16 mouse cellular contexts compared by ENCODE assay signal in genomic region chr4:133613867-133614266, GRCm38 (mm10). TPM values are rescaled to one million over a fixed set of nuclear protein-coding genes. Genes with fewer than 3 reads are reported as not detected.
DNase-seq lines count a peak whose midpoint lies in the region; ATAC-seq and TF ChIP-seq lines count a peak whose summit lies in the region.
"Had no signal": no experiment of that assay in that cellular context is flagged by ENCODE, and none has a peak within 500 bp of the region (broad histone marks: within the 10 kb centered on the region; RNA-seq: fewer than 3 reads in every experiment).

No protein-coding gene starts in this region.

- dilution Hi-C loops in CH12.LX (cut with MboI; ENCODE audit: extremely low pct_ligation_motif_present, extremely low pct_unique_long_range_greater_than_20kb, low sequenced_read_pairs), result no loop called here

- H3K9me3 ChIP-seq in embryonic facial prominence, embryonic 15.5 days (replicated peaks), result no peaks in the 10 kb centered on the region
- H3K9me3 ChIP-seq in embryonic facial prominence, embryonic 10.5 days, result peaks cover 8% of the 10 kb centered on the region; the same call in 1 of the 2 replicates
- H3K9me3 ChIP-seq in CH12.LX (replicated peaks; ENCODE audit: low read length), result peaks cover 19% of the 10 kb centered on the region
- H3K9me3 ChIP-seq: neural tube, embryonic 15.5 days had no signal

- TF ChIP-seq RAD21 in CH12.LX (IDR thresholded peaks at IDR 0.05; ENCODE audit: low read depth, low read length), result no peak

- no peaks in the 10 kb centered on the region for H3K79me2 ChIP-seq in CH12.LX (replicated peaks; ENCODE audit: control insufficient read depth, extremely low read depth, insufficient read depth, poor library complexity, severe bottlenecking)
- no peaks in the 10 kb centered on the region for H3K79me2 ChIP-seq in macrophage (ENCODE audit: inconsistent target)

- no peak for TF ChIP-seq CTCF in left cerebral cortex, adult 2 months (IDR thresholded peaks at IDR 0.05)
- TF ChIP-seq CTCF in CH12.LX (conservative IDR thresholded peaks at IDR 0.05 in 1 of 2, IDR thresholded peaks at IDR 0.05 in 1 of 2; ENCODE audit: low read depth in 2 of 2, low read length in 2 of 2), result no peak

- H3K27ac ChIP-seq in embryonic facial prominence, embryonic 15.5 days (replicated peaks), result 0 out of 2 replicates have a peak overlapping the region, but pooled peaks have one; percentile 44
- H3K27ac ChIP-seq in embryonic facial prominence, embryonic 10.5 days (replicated peaks), result no peak overlapping the region
- H3K27ac ChIP-seq in left cerebral cortex, adult 2 months, result peak overlapping the region; percentile 62
- peak overlapping the region; percentile 39; the same call in 1 of the 2 replicates for H3K27ac ChIP-seq in CH12.LX (ENCODE audit: insufficient read depth, low read depth)
- peak overlapping the region; percentile 73 for H3K27ac ChIP-seq in macrophage
- H3K27ac ChIP-seq: forebrain, embryonic 10.5 days; neural tube, embryonic 15.5 days had no signal

- no peak overlapping the region for H3K4me2 ChIP-seq in embryonic facial prominence, embryonic 15.5 days (replicated peaks)
- H3K4me2 ChIP-seq in CH12.LX (ENCODE audit: insufficient read depth, low read depth, poor library complexity, severe bottlenecking), result no peak overlapping the region
- H3K4me2 ChIP-seq: neural tube, embryonic 15.5 days had no signal

- WGBS in embryonic facial prominence, embryonic 15.5 days, result 70% methylated on average over 4 of the region's 4 CpGs
- WGBS in embryonic facial prominence, embryonic 10.5 days, result 93% methylated on average over 4 of the region's 4 CpGs
- WGBS in macrophage (ENCODE audit: missing documents), result 100% methylated on average over 4 of the region's 4 CpGs

- in situ Hi-C loops in CH12.LX (cut with MboI; ENCODE audit: low pct_ligation_motif_present, low pct_unique_long_range_greater_than_20kb, low sequenced_read_pairs), result no loop called here

- no peak for TF ChIP-seq POLR2A in CH12.LX (IDR thresholded peaks at IDR 0.05; ENCODE audit: low read depth, low read length)

- no peak for DNase-seq in embryonic facial prominence, embryonic 10.5 days (ENCODE audit: low spot score)
- DNase-seq in left cerebral cortex, adult 2 months (ENCODE audit: extremely low spot score in 1 of 2, low spot score in 2 of 2), result no peak
- no peak for DNase-seq in left cerebral cortex, postnatal 4 days
- no peak for DNase-seq in CH12.LX (ENCODE audit: extremely low read depth)
- no peak for DNase-seq in kidney, postnatal 10 days
- DNase-seq: cerebellum, adult 9-10 months; forebrain, postnatal 0 days; gastrocnemius, postnatal 36 days; kidney, postnatal 36 days; midbrain, embryonic 14.5 days; thymus, postnatal 14 days had no signal

- no peaks in the 10 kb centered on the region for H3K4me1 ChIP-seq in embryonic facial prominence, embryonic 15.5 days
- H3K4me1 ChIP-seq in embryonic facial prominence, embryonic 10.5 days, result peaks cover 3% of the 10 kb centered on the region; the same call in 1 of the 2 replicates
- H3K4me1 ChIP-seq in CH12.LX (ENCODE audit: control insufficient read depth in 1 of 2, insufficient read depth in 2 of 2), result peaks cover 27 to 53% of the 10 kb centered on the region in 2 experiments
- H3K4me1 ChIP-seq: forebrain, embryonic 10.5 days; neural tube, embryonic 15.5 days had no signal

- H3K9ac ChIP-seq in embryonic facial prominence, embryonic 15.5 days, result no peak overlapping the region
- no peak overlapping the region for H3K9ac ChIP-seq in CH12.LX (ENCODE audit: insufficient read depth, low read depth)
- H3K9ac ChIP-seq: forebrain, postnatal 0 days; neural tube, embryonic 15.5 days had no signal

- intact Hi-C loops in left cerebral cortex, adult 2 months (cut with DNase I), result no loop called here
- intact Hi-C loops in left cerebral cortex, postnatal 4 days (cut with DNase I), result no loop called here

- peaks cover 47% of the 10 kb centered on the region for H3K36me3 ChIP-seq in embryonic facial prominence, embryonic 15.5 days
- H3K36me3 ChIP-seq in embryonic facial prominence, embryonic 10.5 days (replicated peaks), result peaks cover 93% of the 10 kb centered on the region
- H3K36me3 ChIP-seq in CH12.LX (replicated peaks in 1 of 2; ENCODE audit: control insufficient read depth in 1 of 2, insufficient read depth in 1 of 2, low read length in 1 of 2) (peaks cover 28 to 87% of the 10 kb centered on the region in 2 experiments), macrophage (ENCODE audit: inconsistent target) (peaks cover 16% of the 10 kb centered on the region; the same call in 1 of the 2 replicates)

- H3K27me3 ChIP-seq in embryonic facial prominence, embryonic 15.5 days, result no peaks in the 10 kb centered on the region
- no peaks in the 10 kb centered on the region for H3K27me3 ChIP-seq in embryonic facial prominence, embryonic 10.5 days (replicated peaks; ENCODE audit: low read depth, poor library complexity, severe bottlenecking)
- H3K27me3 ChIP-seq in CH12.LX (replicated peaks), result no peaks in the 10 kb centered on the region
- H3K27me3 ChIP-seq: neural tube, embryonic 15.5 days had no signal

- no peak for TF ChIP-seq EP300 in CH12.LX (IDR thresholded peaks at IDR 0.05; ENCODE audit: low read length)

- ATAC-seq in embryonic facial prominence, embryonic 15.5 days (ENCODE audit: insufficient number of reproducible peaks, low FRiP score, low TSS enrichment, low read depth), result no peak
- no peak for ATAC-seq in activated CD4-positive, CD25-positive, alpha-beta regulatory T cell, adult 4 months

- H3K4me3 ChIP-seq in embryonic facial prominence, embryonic 15.5 days (replicated peaks), result no peak overlapping the region
- no peak overlapping the region for H3K4me3 ChIP-seq in embryonic facial prominence, embryonic 10.5 days
- H3K4me3 ChIP-seq in left cerebral cortex, adult 2 months, result no peak overlapping the region
- H3K4me3 ChIP-seq in CH12.LX (replicated peaks in 1 of 3; ENCODE audit: low read depth in 2 of 3, low read length in 2 of 3, poor library complexity in 1 of 3) (no peak overlapping the region), macrophage (ENCODE audit: inconsistent target) (no peak overlapping the region)
- H3K4me3 ChIP-seq: forebrain, embryonic 10.5 days; neural tube, embryonic 15.5 days had no signal

RNA-seq across cellular contexts. Expression of gene Sfn, which starts 11.9 kb away (rescaled TPM):
- 347 and 362 TPM in 2 replicates for polyA plus RNA-seq in embryonic facial prominence, embryonic 15.5 days (2015; fragmentation: Nextera tagmentation; extraction: Ambion mirVana)
- polyA plus RNA-seq in embryonic facial prominence, embryonic 10.5 days (2016; fragmentation: Nextera tagmentation; extraction: Ambion mirVana), result 27.6 and 35.7 TPM in 2 replicates
- total RNA-seq in left cerebral cortex, adult 2 months (2021), result 1 to 10 TPM; 1.7 to 2.6 TPM
- total RNA-seq in left cerebral cortex, postnatal 4 days (2021), result 1 to 10 TPM; 1.9 to 2.2 TPM
- total RNA-seq in CH12.LX (2012; rRNA removed), result 0.97 and 1.0 TPM in 2 replicates
- 0.61 and 1.1 TPM in 2 replicates for total RNA-seq in CH12.LX (2014; rRNA removed)
- polyA plus RNA-seq in CH12.LX (2012; ENCODE audit: insufficient read length, low read depth), result 2.0 and 2.8 TPM in 2 replicates
- 10 to 100 TPM in 11 of 26 experiments, 1 to 10 TPM in 15; 5.2 to 18.2 (median 9.0) TPM for total RNA-seq in macrophage (2018; cell fraction: chromatin; rRNA removed)
- total RNA-seq in macrophage (2018; cell fraction: cytosol; rRNA removed), result 1 to 10 TPM; 2.3 to 6.2 (median 4.7) TPM
- 10 to 100 TPM in 10 of 26 experiments, 1 to 10 TPM in 16; 6.7 to 14.4 (median 9.6) TPM for total RNA-seq in macrophage (2018; cell fraction: nucleus; rRNA removed)
- 2.4 to 3.6 TPM (median 3.0 TPM) in 3 replicates for polyA plus RNA-seq in macrophage (2018)
- polyA plus RNA-seq in activated CD4-positive, CD25-positive, alpha-beta regulatory T cell, adult 4 months (2017; shearing (Covaris generic)), result 10 to 100 TPM; 10.2 to 22.2 TPM

RNA-seq across cellular contexts. Expression of gene Gpn2, which starts 29.7 kb away (rescaled TPM):
- 19.2 and 24.9 TPM in 2 replicates for polyA plus RNA-seq in embryonic facial prominence, embryonic 15.5 days (2015; fragmentation: Nextera tagmentation; extraction: Ambion mirVana)
- polyA plus RNA-seq in embryonic facial prominence, embryonic 10.5 days (2016; fragmentation: Nextera tagmentation; extraction: Ambion mirVana), result 29.4 and 30.9 TPM in 2 replicates
- 10 to 100 TPM in 1 of 2 experiments, 1 to 10 TPM in 1; 9.4 to 12.3 TPM for total RNA-seq in left cerebral cortex, adult 2 months (2021)
- total RNA-seq in left cerebral cortex, postnatal 4 days (2021), result 10 to 100 TPM; 11.2 to 14.6 TPM
- total RNA-seq in CH12.LX (2012; rRNA removed) (36.2 and 37.4 TPM in 2 replicates), CH12.LX (2014; rRNA removed) (30.0 and 35.9 TPM in 2 replicates)
- polyA plus RNA-seq in CH12.LX (2012; ENCODE audit: insufficient read length, low read depth) (34.1 and 36.8 TPM in 2 replicates), macrophage (2018) (5.4 to 14.2 TPM (median 12.1 TPM) in 3 replicates)
- 10 to 100 TPM in 25 of 26 experiments, 1 to 10 TPM in 1; 9.3 to 25.8 (median 14.9) TPM for total RNA-seq in macrophage (2018; cell fraction: chromatin; rRNA removed)
- 10 to 100 TPM in 22 of 26 experiments, 1 to 10 TPM in 4; 8.6 to 15.0 (median 11.9) TPM for total RNA-seq in macrophage (2018; cell fraction: cytosol; rRNA removed)
- total RNA-seq in macrophage (2018; cell fraction: nucleus; rRNA removed), result 10 to 100 TPM in 24 of 26 experiments, 1 to 10 TPM in 2; 7.7 to 23.5 (median 16.5) TPM
- 1 to 10 TPM; 7.8 to 7.9 TPM for polyA plus RNA-seq in activated CD4-positive, CD25-positive, alpha-beta regulatory T cell, adult 4 months (2017; shearing (Covaris generic))

RNA-seq across cellular contexts. Expression of gene Zdhhc18, which starts 36.1 kb away (rescaled TPM):
- polyA plus RNA-seq in embryonic facial prominence, embryonic 15.5 days (2015; fragmentation: Nextera tagmentation; extraction: Ambion mirVana), result 4.6 and 5.4 TPM in 2 replicates
- polyA plus RNA-seq in embryonic facial prominence, embryonic 10.5 days (2016; fragmentation: Nextera tagmentation; extraction: Ambion mirVana), result 2.3 and 3.0 TPM in 2 replicates
- 10 to 100 TPM; 33.2 to 36.8 TPM for total RNA-seq in left cerebral cortex, adult 2 months (2021)
- total RNA-seq in left cerebral cortex, postnatal 4 days (2021), result 10 to 100 TPM; 37.1 to 37.8 TPM
- total RNA-seq in CH12.LX (2012; rRNA removed), result 20.1 and 24.3 TPM in 2 replicates
- 13.7 and 15.9 TPM in 2 replicates for total RNA-seq in CH12.LX (2014; rRNA removed)
- 31.0 and 31.8 TPM in 2 replicates for polyA plus RNA-seq in CH12.LX (2012; ENCODE audit: insufficient read length, low read depth)
- 100 to 1,000 TPM in 6 of 26 experiments, 10 to 100 TPM in 20; 33.1 to 176 (median 55.0) TPM for total RNA-seq in macrophage (2018; cell fraction: chromatin; rRNA removed)
- 10 to 100 TPM; 12.1 to 36.4 (median 19.1) TPM for total RNA-seq in macrophage (2018; cell fraction: cytosol; rRNA removed)
- 100 to 1,000 TPM in 3 of 26 experiments, 10 to 100 TPM in 23; 29.4 to 155 (median 46.0) TPM for total RNA-seq in macrophage (2018; cell fraction: nucleus; rRNA removed)
- 15.6 to 22.3 TPM (median 19.4 TPM) in 3 replicates for polyA plus RNA-seq in macrophage (2018)
- 10 to 100 TPM; 25.8 to 28.8 TPM for polyA plus RNA-seq in activated CD4-positive, CD25-positive, alpha-beta regulatory T cell, adult 4 months (2017; shearing (Covaris generic))

RNA-seq across cellular contexts. Expression of gene Gpatch3, which starts 39.3 kb away (rescaled TPM):
- polyA plus RNA-seq in embryonic facial prominence, embryonic 15.5 days (2015; fragmentation: Nextera tagmentation; extraction: Ambion mirVana), result 7.1 and 7.7 TPM in 2 replicates
- polyA plus RNA-seq in embryonic facial prominence, embryonic 10.5 days (2016; fragmentation: Nextera tagmentation; extraction: Ambion mirVana), result 10.7 and 12.2 TPM in 2 replicates
- 1 to 10 TPM; 8.5 to 8.7 TPM for total RNA-seq in left cerebral cortex, adult 2 months (2021)
- 10 to 100 TPM in 1 of 2 experiments, 1 to 10 TPM in 1; 6.2 to 10.0 TPM for total RNA-seq in left cerebral cortex, postnatal 4 days (2021)
- total RNA-seq in CH12.LX (2012; rRNA removed) (10.8 and 15.7 TPM in 2 replicates), CH12.LX (2014; rRNA removed) (7.2 and 9.7 TPM in 2 replicates)
- polyA plus RNA-seq in CH12.LX (2012; ENCODE audit: insufficient read length, low read depth) (20.9 and 26.1 TPM in 2 replicates), macrophage (2018) (13.9 to 16.6 TPM (median 14.8 TPM) in 3 replicates)
- 100 to 1,000 TPM in 3 of 26 experiments, 10 to 100 TPM in 23; 52.3 to 159 (median 67.1) TPM for total RNA-seq in macrophage (2018; cell fraction: chromatin; rRNA removed)
- total RNA-seq in macrophage (2018; cell fraction: cytosol; rRNA removed), result 10 to 100 TPM; 13.2 to 23.2 (median 17.6) TPM
- 10 to 100 TPM; 22.0 to 60.1 (median 38.5) TPM for total RNA-seq in macrophage (2018; cell fraction: nucleus; rRNA removed)
- 1 to 10 TPM; 1.1 to 1.7 TPM for polyA plus RNA-seq in activated CD4-positive, CD25-positive, alpha-beta regulatory T cell, adult 4 months (2017; shearing (Covaris generic))

RNA-seq across cellular contexts. Expression of gene Pigv, which starts 58.6 kb away (rescaled TPM):
- polyA plus RNA-seq in embryonic facial prominence, embryonic 15.5 days (2015; fragmentation: Nextera tagmentation; extraction: Ambion mirVana), result 16.2 and 17.6 TPM in 2 replicates
- polyA plus RNA-seq in embryonic facial prominence, embryonic 10.5 days (2016; fragmentation: Nextera tagmentation; extraction: Ambion mirVana), result 14.8 TPM in 2 replicates
- total RNA-seq in left cerebral cortex, adult 2 months (2021), result 1 to 10 TPM; 7.9 to 8.1 TPM
- total RNA-seq in left cerebral cortex, postnatal 4 days (2021), result 10 to 100 TPM; 11.5 to 12.8 TPM
- total RNA-seq in CH12.LX (2012; rRNA removed), result 3.7 and 4.3 TPM in 2 replicates
- total RNA-seq in CH12.LX (2014; rRNA removed), result 3.6 and 5.0 TPM in 2 replicates
- 2.9 and 4.0 TPM in 2 replicates for polyA plus RNA-seq in CH12.LX (2012; ENCODE audit: insufficient read length, low read depth)
- total RNA-seq in macrophage (2018; cell fraction: chromatin; rRNA removed), result 10 to 100 TPM; 11.7 to 99.4 (median 23.3) TPM
- 10 to 100 TPM in 21 of 26 experiments, 1 to 10 TPM in 5; 7.2 to 20.6 (median 13.0) TPM for total RNA-seq in macrophage (2018; cell fraction: cytosol; rRNA removed)
- 10 to 100 TPM; 16.8 to 80.0 (median 28.9) TPM for total RNA-seq in macrophage (2018; cell fraction: nucleus; rRNA removed)
- polyA plus RNA-seq in macrophage (2018), result 3.4 to 11.0 TPM (median 7.7 TPM) in 3 replicates
- 10 to 100 TPM; 10.6 to 11.9 TPM for polyA plus RNA-seq in activated CD4-positive, CD25-positive, alpha-beta regulatory T cell, adult 4 months (2017; shearing (Covaris generic))
